ENCODE assay signal across 20 mouse cellular contexts in the genomic region with DNA sequence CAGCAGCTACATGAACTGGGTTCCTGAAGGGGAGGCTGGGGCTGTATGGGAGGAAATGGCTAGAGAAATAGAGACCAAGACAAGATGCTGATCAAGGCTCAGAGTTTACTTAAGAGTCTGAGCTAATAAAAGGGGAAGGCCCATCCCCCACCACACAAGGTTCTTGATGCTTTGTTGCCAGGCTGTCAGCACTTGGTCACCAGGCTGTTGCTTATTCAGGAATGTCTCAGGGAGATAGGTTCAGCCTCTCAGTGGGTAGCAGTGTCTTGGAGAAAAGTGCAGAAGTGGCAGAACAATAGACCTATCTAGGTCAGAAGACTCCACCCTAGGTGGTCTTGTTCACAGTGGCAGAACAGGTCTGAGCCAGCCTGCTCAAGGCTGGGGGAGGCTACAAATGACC. TPM values are rescaled to one million over a fixed set of nuclear protein-coding genes. Genes with fewer than 3 reads are reported as not detected.
"Had no signal": no experiment of that assay in that cellular context is flagged by ENCODE, and none has a peak within 500 bp of the region (broad histone marks: within the 10 kb centered on the region; RNA-seq: fewer than 3 reads in every experiment).

No protein-coding gene starts in this region.

RNA-seq across cellular contexts. Expression of a gene that starts 42.9 kb away (rescaled TPM):
- polyA plus RNA-seq: limb, embryonic 11.5 days; limb, embryonic 12.5 days; limb, embryonic 13.5 days; limb, embryonic 14.5 days; limb, embryonic 15.5 days; liver, adult 2 months; liver, embryonic 11.5 days; liver, embryonic 12.5 days; liver, embryonic 13.5 days; liver, embryonic 14.5 days; liver, embryonic 15.5 days; liver, embryonic 16.5 days; liver, postnatal 0 days; lung, adult 2 months; lung, embryonic 14.5 days; lung, embryonic 15.5 days; lung, embryonic 16.5 days; lung, postnatal 0 days; macrophage; myocyte had no signal
